Mouse (Mus musculus) Patski (cell line): ENCODE data around the gene H2-Eb1. TPM values are rescaled to one million over a fixed set of nuclear protein-coding genes. Genes with fewer than 3 reads are reported as not detected.

Experiments
- ATAC-seq: fragments of 100-300 bp; one replicate; pipeline ENCODE4 v1.8.0; 2021
- CTCF ChIA-PET: fragments of 350-600 bp; sonication (Branson Sonifier 250); formaldehyde crosslinking; loops from one replicate; lab custom pipeline; 2022; ENCODE audit warnings: inconsistent platforms; lab: Charles Lee
- POLR2A ChIA-PET: fragments of 350-600 bp; sonication (Branson Sonifier 250); formaldehyde crosslinking; loops from one replicate; lab custom pipeline; 2022; ENCODE audit warnings: antibody characterized with exemption, inconsistent platforms; lab: Charles Lee
- DNase-seq: peaks from one replicate; pipeline ENCODE4 v3.0.0-alpha.2; 2011; ENCODE audit warnings: low read depth, low spot score
- H3K27me3 ChIP-seq: fragments of 371-371 bp; one replicate; pipeline ENCODE4 v1.5.1; 2021
- CTCF ChIP-seq: fragments of 100-300 bp; IDR thresholded peaks from one replicate; pipeline ENCODE4 v1.5.1; 2021
- in situ Hi-C: fragments of 300-500 bp; cut with MboI; formaldehyde crosslinking; loops from 3 replicates; pipeline ENCODE4 v1.11.1; 2018; ENCODE audit warnings: low pct_unique_long_range_greater_than_20kb, mixed read lengths
- polyA plus RNA-seq: library from polyadenylated mRNA; unstranded; gene quantifications from one replicate; pipeline ENCODE4 v1.2.3, GENCODE M21; 2021

Gene H2-Eb1
- polyA plus RNA-seq, 1 experiment from 2014 or later = 0.32 TPM

DNA sequence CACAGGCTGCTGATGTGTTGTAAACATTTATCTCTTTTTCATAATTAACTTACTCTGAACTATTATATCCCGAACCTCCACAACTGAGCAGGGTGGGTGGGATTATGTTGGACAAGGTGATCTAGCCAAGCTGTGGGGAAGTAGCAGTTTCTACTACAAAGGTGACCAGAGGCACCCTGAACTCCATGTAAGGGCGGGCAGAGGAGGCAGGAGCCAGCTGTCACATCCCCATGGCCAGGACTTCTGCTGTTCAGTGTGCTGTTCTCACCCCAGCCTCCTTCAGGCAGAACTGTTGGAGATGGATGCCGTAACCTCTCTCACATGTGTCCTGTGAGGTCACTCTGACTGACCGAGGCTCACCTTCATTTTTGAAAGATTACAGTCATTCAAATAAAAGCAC, 35.9 kb upstream of the H2-Eb1 start:
- TF ChIP-seq CTCF = no peak
- ATAC-seq (no peak), DNase-seq (no peak)
- H3K27me3 ChIP-seq = peaks cover 25% of the 10 kb centered on the region
- CTCF ChIA-PET = no interaction called here
- POLR2A ChIA-PET = no interaction called here
- in situ Hi-C loops = no loop called here

DNA sequence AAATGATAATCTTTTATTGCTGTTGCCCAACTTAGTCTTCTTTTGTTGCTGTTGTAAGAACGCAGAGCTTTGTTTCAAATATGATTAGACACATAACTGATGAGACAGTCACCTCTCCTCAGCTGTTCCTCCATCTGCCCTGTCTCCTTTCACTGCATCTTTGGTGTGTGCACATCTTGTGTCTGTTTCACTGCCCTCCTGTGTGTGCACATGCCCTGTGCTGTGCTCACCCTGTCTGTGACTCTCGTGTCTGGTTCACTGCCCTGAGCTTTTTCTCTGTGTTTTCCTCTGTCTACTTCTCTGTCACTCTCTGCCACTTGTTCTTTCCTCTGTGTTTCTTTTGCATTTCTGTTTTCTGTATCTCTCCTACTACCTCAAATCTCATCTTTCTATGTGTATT, 35.4 kb upstream of the H2-Eb1 start:
- POLR2A ChIA-PET = no interaction called here

DNA sequence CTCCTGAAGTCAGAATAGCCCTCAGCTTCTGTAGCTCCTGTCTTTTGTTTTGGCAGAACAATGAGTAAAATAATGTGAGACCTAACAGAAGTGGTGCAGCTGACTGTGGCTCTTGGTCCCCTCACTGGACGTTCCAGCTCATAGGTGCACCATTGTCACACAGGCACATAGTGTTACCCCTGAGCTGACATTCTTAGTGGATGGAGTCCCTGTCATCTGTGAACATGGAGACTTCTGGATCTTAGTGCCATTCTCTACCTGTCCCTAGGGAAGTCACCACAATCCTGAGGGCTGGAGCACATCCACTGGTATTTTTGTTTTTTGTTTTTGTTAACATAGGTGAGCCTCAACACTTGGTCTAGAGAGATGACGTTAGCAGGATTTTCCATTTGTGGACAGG, 34.7 kb upstream of the H2-Eb1 start:
- ChIA-PET CTCF (interaction anchor here (1.4 to 2.2 kb wide), 3 partner anchors 20 to 79 kb away, joined by 4 to 10 read pairs (median 5); no protein-coding TSS in a partner anchor), POLR2A (no interaction called here)
- in situ Hi-C loops = no loop called here
- no peak for DNase-seq
- H3K27me3 ChIP-seq = peaks cover 24% of the 10 kb centered on the region
- TF ChIP-seq CTCF = no peak
- ATAC-seq = no peak

More for the DNA sequence above, 35.4 kb upstream of the H2-Eb1 start:
- in situ Hi-C loops = no loop called here
- CTCF ChIA-PET = interaction anchor here (1.4 kb wide), 1 partner anchor 79 kb away, joined by 5 read pairs; no protein-coding TSS in a partner anchor
- H3K27me3 ChIP-seq = peaks cover 22% of the 10 kb centered on the region
- DNase-seq = no peak
- no peak for ATAC-seq
- TF ChIP-seq CTCF = no peak

DNA sequence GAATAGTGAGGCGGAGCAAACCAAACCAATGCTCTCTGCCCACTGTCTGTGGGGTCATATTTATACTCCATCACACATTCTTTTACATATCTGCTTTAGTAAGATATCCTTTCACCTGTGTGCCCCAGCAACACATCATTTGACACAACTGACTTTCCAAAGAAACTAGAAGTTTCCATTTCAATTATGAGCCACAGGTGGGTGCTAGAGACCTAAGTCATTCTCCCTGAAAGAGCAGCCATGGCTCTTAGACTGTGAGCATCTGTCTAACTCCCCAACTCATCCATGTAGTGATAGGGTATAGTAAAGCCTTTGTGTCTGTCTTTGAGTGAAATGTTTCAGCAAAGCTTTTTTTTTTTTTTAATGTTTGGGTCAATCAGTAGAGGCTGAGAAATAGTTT, 33.6 kb upstream of the H2-Eb1 start:
- in situ Hi-C loops = no loop called here
- peaks cover 29% of the 10 kb centered on the region for H3K27me3 ChIP-seq
- DNase-seq (no peak), ATAC-seq (no peak)
- CTCF ChIA-PET = interaction anchor here (1.5 to 2.2 kb wide), 2 partner anchors 21 to 41 kb away, joined by 4 to 10 read pairs; no protein-coding TSS in a partner anchor
- TF ChIP-seq CTCF = no peak
- POLR2A ChIA-PET = no interaction called here

DNA sequence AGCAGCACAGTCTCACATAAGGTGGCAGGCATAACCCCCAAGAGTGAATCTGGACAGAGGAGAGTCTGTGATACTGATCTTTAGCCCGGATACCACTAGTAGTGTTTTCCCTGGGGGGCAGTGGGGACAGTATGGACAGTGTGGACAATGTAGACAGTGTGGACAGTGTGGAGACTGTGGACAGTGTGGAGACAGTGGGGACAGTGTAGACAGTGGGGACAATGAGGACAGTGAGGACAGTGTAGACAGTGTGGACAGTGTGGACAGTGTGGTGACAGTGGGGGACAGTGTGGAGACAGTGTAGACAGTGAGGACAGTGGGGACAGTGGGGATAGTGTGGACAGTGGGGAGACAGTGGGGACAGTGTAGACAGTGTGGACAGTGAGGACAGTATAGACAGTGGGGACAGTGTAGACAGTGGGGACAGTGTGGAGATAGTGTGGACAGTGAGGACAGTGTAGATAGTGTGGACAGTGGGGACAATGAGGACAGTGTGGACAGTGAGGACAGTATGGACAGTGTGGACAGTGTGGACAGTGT, 25.1 kb upstream of the H2-Eb1 start:
- in situ Hi-C loops = no loop called here
- H3K27me3 ChIP-seq = peaks cover 38% of the 10 kb centered on the region
- POLR2A ChIA-PET = no interaction called here
- TF ChIP-seq CTCF = no peak
- CTCF ChIA-PET = no interaction called here
- ATAC-seq = no peak
- no peak for DNase-seq

DNA sequence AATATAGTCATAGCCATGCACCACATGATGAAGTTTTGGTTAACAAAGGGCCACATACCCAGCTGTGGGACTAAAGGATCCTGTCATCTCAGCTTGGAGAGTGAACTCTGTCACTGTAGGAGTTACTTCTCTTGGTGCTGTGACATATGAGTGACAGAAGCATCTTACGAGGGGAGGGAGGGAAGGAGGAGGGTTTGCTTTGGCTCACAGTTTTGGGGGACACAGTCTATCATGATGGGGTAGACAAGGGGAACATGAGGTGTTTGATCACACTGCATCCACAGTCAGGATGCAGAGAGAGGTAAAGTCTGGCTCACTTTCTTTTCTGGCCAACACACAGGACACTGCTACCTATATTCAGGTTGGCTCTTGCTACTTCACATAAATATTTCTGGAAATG, 23.8 kb upstream of the H2-Eb1 start:
- in situ Hi-C loops = no loop called here
- TF ChIP-seq CTCF = no peak
- DNase-seq (no peak), ATAC-seq (no peak)
- POLR2A ChIA-PET = no interaction called here
- peaks cover 30% of the 10 kb centered on the region for H3K27me3 ChIP-seq
- CTCF ChIA-PET = no interaction called here

DNA sequence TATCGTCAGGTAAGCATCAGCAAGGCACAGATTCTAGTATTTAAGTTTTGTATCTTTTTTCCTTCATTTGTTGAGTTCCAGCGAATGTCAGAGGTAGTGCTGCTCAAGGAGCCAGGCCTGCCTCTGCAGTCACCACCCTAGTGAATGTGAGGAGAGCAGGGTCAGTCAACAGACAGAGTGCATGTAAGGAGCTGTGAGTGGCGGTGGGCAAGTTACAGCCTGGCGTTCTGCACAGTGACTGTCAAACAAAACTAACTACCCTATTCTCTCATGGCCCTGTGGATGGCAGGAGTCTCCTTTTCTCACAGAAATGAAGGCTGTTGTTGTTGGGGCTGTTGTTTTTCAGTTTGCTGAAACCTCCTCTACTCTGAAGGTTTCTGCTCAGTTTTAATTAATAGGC, 20.3 kb upstream of the H2-Eb1 start:
- TF ChIP-seq CTCF = no peak
- in situ Hi-C loops = no loop called here
- CTCF ChIA-PET = no interaction called here
- DNase-seq (no peak), ATAC-seq (no peak)
- POLR2A ChIA-PET = interaction anchor here (0.7 kb wide), 1 partner anchor 1549 kb away, joined by 6 read pairs; no protein-coding TSS in a partner anchor
- H3K27me3 ChIP-seq = peaks cover 27% of the 10 kb centered on the region

DNA sequence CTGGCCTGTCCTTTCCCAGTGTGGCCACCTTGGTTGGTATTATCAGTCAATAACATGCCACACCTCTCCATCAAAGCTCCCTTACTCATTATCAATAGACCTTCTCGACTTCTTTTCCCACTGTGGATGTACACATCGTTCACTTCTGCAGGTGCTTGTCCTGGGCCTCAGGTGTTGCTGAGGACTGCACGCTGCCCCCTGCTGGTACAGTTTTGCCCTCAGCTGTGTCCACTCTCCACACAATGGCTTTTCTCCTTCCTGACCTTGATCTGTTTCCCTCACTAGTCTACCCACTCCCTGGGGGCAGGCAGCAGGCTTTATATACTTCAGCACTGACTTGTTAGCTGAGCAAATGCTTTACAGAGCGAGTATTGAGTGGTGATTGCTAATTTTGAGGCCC, 19.8 kb upstream of the H2-Eb1 start:
- peaks cover 30% of the 10 kb centered on the region for H3K27me3 ChIP-seq
- in situ Hi-C loops = no loop called here
- peak; percentile 51 for TF ChIP-seq CTCF
- DNase-seq (no peak), ATAC-seq (no peak)
- CTCF ChIA-PET = no interaction called here
- POLR2A ChIA-PET = interaction anchor here (0.7 kb wide), 1 partner anchor 1549 kb away, joined by 6 read pairs; no protein-coding TSS in a partner anchor

DNA sequence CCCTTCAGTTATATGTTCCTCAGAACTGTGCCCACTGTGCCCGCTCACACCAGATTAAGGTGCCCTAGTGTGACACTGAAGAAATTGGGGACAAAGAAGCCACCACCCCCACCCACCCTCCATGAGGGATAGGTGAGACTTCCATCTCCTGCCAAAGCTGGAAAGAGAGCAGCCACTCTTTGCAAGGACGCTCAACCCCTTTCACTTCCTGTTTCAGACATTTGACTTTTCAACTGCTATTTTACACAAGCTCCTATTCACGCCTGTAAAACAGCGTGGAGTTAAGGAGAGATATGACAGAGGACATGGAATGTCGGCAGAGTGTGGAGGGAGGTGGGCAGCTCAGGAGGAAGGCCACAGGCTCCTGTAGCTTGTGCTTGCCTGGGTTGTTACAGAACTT, 19.2 kb upstream of the H2-Eb1 start:
- peaks cover 33% of the 10 kb centered on the region for H3K27me3 ChIP-seq
- ChIA-PET CTCF (interaction anchor here (1.0 kb wide), 1 partner anchor 36 kb away, joined by 3 read pairs; no protein-coding TSS in a partner anchor), POLR2A (no interaction called here)
- ATAC-seq = no peak
- in situ Hi-C loops = no loop called here
- no peak for DNase-seq
- TF ChIP-seq CTCF = no peak

DNA sequence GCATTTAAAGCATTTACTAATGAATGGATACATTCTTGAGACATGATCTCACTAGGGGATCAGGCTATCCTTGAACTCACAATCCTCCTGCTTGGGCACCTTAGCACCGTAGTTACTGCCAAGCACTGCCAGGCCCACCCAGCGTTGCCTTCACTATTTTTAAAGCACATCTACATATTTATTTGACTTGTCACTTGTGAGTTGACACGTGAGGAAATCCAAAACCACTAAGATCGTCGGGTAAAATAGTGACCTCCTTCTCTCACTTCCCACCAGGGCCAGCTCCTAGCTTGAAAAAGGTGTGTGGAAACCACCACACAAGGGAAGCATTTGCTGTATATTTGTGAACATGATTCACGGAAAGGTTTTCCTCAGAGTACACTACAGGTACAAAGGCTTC, 18.7 kb upstream of the H2-Eb1 start:
- ATAC-seq (no peak), DNase-seq (no peak)
- CTCF ChIA-PET = interaction anchor here (1.0 kb wide), 1 partner anchor 37 kb away, joined by 3 read pairs; no protein-coding TSS in a partner anchor
- peaks cover 35% of the 10 kb centered on the region for H3K27me3 ChIP-seq
- POLR2A ChIA-PET = no interaction called here
- in situ Hi-C loops = no loop called here
- no peak for TF ChIP-seq CTCF

DNA sequence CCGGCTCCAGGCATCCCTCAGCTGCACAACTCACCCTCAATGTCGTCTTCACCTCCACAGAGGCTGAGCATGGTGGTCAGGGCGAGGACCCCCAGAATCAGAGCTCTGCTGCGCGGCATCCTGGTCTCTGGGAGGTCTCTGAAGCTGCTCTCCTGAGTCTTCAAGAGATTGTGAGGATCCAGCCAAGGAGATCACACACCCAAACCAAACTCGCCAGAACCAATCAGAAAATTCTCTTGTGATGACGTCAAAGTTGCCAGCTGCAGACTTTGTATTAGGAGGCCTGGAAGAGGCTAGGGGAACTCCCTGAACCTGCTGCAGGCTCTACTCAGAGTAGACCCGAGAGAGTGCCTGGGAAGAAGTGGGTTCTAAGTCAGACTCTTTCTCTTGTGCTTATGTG, 18.0 kb upstream of the H2-Eb1 start, which contains the start of gene H2-Aa:
Gene H2-Aa, minus strand, starts transcription at position 176 of the 400 bp plus-strand sequence.
- ChIA-PET POLR2A (no interaction called here), CTCF (interaction anchor here (1.4 kb wide), 1 partner anchor 20 kb away, joined by 3 read pairs; no protein-coding TSS in a partner anchor)
- no peak for TF ChIP-seq CTCF
- H3K27me3 ChIP-seq = peaks cover 35% of the 10 kb centered on the region
- no peak for DNase-seq
- in situ Hi-C loops = no loop called here
- ATAC-seq = peak; percentile 31
